Mouse (Mus musculus): ENCODE measurements around the gene Alox15.

Alox15 gene

DNA sequence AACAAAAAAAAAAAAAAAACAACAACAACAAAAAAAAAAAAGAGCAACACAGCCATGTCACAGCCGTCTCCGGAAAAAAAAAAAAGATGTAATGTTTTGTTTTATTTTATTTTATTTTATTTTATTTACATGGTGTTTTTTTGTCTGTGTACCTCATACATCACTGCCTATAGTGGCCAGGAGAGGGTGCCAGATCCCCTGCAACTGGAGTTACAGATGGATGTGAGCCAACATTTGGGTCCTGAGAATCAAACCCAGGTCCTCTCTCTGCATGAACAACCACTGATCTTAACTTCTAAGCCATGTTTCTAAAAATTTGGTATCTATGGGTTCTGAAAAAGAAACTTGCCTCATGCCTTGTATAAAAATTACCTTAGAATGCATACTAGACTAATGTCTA, 43.5 kb downstream of the Alox15 start:
- no peak for DNase-seq (ENCODE audit: low spot score in 2 of 2)

GRCm38 (mm10) chr11:70306159-70306558, 45.7 kb downstream of the Alox15 start:
- no peak for DNase-seq (ENCODE audit: low spot score in 2 of 2)

- DNase-seq (ENCODE audit: low spot score in 2 of 2) = no peak
These were observed 49.5 kb downstream of the Alox15 start for GRCm38 (mm10) chr11:70302293-70302692.

GRCm38 (mm10) chr11:70297836-70298454, 53.9 kb downstream of the Alox15 start:
- no peak for DNase-seq (ENCODE audit: low spot score in 2 of 2)

- no peak for DNase-seq (ENCODE audit: low spot score in 2 of 2)
These were observed 54.4 kb downstream of the Alox15 start for GRCm38 (mm10) chr11:70297405-70297804.

All from right cerebral cortex, postnatal 10 days (tissue).